Mouse (Mus musculus) G1E (cell line): ENCODE measurements around the gene Atp2c2.

Source experiments
- CTCF ChIP-seq: IDR thresholded peaks from 2 replicates; pipeline ENCODE4 v1.5.1; 2012; ENCODE audit warnings: low read depth, low read length, inconsistent platforms, mixed read lengths
- GATA1 ChIP-seq: IDR thresholded peaks from 2 replicates; pipeline ENCODE4 v1.6.1; 2012; ENCODE audit warnings: borderline replicate concordance, low read length, inconsistent platforms, mixed read lengths

DNA sequence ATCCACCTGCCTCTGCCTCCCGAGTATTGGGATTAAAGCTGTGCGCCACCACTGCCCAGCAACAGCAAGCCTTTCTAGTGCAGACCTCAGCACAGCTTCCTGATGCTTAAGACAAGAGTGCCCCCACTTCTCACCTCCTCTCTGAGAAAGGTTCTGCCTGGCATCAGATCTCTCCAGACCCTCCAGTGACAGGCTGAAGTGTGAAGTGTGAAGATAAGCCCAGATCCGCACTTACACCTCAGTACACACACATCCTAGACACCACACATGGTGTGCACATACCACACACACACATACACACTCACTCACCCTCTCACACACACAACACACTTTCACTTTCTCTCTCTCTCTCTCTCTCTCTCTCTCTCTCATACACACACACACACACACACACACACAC lies 87.1 kb downstream of the Atp2c2 start:
- TF ChIP-seq GATA1 (no peak), CTCF (no peak)
